Mouse (Mus musculus) T-helper 1 cell (primary cell): ENCODE data around the gene Srpk2.
"Not testable (repeated sequence)": the region's sequence is repeated elsewhere in the genome, so short reads cannot be mapped to it uniquely, and the experiment has no call there.

ENCODE experiments used
- in situ Hi-C: fragments of 300-600 bp; cut with MboI, MseI; formaldehyde crosslinking; loops from one replicate; pipeline ENCODE4 v1.15.1; 2025; ENCODE audit warnings: high pct_unique_total_duplicates

Gene Srpk2

DNA sequence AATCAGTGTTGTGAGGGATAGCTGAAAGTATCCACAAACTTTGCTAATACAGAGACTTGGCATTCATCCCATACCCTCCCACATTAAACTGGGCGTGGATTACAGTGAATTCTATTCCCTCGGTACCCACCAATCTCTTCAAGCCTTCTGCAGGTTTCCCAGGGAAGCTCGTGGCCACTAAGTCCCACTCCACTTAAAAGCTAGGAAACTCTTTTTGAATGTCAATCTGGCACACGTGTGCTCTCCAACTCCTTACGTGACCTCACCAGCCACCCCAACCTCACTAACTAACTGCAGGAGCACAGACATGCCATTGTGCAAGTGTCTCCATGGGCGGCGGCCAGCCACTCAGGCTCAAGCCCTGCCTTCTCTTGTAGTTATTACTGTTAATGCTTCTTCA is 12.3 kb downstream of the Srpk2 start:
- in situ Hi-C loops, result no loop called here

DNA sequence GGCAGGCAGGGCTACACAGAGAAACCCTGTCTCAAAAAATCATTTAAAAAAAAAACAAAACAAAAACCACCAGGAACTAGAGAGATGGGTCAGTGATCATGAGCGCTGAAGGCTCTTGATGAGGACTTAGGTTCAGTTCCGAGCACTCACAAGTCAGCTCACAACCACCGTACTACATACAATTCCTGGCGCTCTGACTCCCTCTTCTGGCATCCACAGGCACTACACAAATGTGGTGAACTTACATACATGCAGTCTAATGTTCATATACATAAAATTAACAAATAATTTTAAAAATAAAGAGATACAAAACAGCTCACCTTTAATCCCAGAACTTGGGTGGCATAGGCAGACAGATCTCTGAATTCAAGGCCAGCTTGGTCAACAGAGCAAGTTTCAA is 13.5 kb downstream of the Srpk2 start:
- in situ Hi-C loops, result no loop called here

DNA sequence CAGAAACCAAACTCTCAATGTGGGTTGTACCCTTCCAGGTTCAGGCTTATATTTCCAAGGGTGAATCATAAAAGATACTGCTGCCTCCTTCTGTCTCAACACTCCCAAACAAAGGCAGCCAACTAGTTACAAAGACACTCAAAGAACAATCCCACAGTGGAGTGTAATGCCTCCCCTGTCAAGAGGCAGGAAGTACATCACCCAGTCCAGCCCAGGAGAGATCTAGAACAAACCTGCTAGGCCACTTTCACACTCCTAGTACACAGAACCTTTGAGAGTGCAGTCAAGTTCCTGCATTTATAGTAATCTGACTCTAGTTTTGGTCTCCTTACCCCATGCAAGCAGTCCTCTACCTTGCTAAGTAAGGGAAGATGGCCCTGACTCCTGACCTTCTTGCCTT is 18.5 kb downstream of the Srpk2 start:
- in situ Hi-C loops, result no loop called here

DNA sequence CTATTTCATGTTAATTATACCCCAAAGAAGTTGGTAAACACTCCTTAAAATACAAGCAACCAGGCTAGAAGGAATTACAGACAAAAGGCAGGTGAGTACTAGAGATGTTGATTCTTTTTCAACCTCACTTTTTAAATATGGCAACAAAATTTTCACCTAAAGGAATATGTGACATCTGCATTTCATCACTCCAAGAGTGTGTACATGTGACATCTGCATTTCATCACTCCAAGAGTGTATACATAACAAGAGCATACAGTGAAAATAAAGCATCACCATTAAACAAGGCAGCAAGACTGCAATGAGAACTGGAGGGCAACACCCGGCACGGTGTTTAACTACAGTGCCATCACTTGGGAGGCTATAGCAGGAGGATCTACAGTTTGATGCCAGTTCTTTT is 23.2 kb downstream of the Srpk2 start:
- in situ Hi-C loops, result no loop called here

DNA sequence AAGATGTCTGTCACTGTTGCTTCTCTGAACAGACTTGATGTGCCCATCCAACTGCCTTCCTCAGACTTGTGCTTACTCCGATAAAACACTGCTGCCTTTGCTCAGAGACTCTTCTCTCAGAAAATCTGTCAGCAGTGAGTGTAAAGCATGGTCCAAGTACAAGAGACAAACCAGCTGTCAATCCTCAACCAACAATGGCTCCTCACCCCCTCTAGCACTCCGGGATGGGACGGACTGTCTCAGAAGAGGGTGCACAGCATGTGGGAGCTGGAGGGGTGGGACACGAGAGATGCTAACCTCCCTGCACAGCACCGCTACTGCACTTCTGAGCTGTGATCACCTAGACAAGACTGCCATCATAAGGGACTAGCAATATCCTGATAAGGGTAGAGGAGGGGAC is 26.4 kb downstream of the Srpk2 start:
- in situ Hi-C loops, result no loop called here

DNA sequence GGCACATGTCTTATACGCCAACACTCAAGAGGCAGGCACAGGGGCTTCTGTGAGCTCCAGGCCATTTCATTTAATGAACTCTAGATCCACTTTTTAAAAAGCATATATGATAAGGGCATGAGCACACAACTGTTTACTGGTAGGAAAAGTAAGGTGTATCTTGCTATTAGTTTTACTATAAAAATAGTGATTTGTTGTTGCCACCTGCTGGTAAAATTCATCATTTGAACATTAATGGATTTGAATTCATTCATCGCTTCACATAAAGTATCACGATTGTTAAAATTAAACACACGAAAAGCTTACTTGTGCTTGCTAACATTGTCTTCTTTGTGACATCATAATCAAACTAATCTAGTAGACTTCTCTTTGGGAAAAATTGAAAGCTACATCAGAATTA is 27.8 kb downstream of the Srpk2 start:
- in situ Hi-C loops, result no loop called here

DNA sequence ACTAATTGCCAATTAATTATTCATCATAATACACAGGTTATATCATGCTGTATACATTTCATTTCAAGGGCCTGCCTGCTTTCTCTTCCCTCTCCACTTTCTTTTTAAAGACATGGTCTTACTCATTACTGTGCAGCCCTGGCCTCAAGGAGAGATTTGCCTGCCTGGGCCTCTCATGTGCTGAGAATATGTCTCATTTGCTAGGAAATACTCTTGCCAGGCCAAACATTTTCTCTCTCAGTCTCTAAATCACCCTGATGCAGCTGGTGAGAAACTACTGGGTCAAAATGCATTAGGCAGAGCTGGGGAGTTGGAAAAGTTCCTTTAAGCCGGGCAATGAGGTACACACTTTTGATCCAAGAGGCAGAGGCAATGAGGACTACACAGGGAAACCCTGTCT is 29.4 kb downstream of the Srpk2 start:
- in situ Hi-C loops, result no loop called here

DNA sequence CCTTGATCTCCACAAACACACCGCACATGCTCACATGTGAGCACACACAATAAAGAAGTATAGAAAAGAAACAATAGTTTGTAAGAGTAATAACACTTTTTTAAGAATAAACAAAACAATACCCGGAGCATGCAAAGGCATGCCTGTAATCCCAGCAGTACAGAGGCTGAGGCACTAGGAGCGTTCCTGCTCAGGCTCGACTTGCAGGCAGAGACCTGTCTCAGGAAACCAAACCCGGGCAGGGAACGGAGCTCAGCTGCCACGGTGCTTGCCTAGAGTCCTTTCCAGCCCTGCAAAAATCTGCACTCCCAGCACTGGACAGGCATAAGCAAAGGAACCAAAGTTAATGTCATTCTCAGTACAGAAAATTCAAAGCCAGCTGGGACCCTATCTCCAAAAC is 32.1 kb downstream of the Srpk2 start:
- in situ Hi-C loops, result no loop called here

DNA sequence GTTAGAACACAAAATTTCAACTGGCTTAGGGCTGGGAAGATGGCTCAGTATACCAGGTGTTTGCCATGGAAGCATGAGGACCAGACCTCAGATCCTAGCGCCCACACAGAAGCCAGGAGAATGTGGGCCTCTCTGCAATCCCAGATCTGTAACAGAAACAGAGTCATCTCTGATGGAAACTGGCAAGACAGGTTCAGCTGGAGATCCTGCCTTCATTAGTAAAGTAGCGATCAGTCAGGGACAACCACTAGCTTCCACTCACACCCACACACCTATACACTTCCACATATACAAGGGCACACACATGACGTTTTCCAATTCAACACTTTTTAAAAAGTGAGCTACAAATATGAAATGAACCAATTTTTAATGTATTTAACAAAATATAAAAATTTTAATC is 32.6 kb downstream of the Srpk2 start:
- in situ Hi-C loops, result no loop called here

DNA sequence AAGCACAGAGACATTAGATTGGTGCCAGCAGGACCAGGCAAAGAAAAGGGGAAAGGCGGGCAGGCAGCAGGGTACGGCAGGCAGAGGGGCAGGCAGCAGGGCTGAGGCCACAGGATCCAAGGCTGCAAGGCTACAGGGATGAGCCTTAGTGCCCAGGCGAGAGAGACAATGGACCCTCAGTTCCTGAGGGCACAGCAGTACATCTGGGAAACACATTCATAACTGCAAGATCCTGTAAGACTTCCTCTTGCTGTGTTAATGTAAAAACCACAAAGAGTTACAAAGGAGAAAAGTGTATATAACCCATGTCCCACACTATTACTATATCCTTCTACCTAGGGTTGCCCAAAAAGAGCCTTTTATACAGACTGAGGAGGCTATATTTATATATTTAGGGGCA is 33.9 kb downstream of the Srpk2 start:
- in situ Hi-C loops, result no loop called here

DNA sequence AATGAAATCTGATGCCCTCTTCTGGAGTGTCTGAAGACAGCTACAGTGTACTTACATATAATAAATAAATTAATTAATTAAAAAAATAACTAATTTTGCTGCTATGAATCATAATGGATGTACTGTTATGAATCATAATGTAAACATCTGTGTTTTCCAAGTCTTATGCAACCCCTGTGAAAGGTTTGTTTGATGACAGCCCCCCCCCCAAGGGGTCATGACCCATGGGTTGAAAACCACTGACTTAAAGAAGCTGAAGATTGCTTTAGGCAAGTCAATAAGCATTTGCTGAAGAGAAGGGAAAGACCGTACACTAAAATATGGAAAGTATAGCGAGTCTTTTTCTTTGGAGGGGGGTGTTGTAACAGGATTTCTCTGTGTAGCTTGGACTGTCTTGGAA is 35.2 kb downstream of the Srpk2 start:
- in situ Hi-C loops, result no loop called here

DNA sequence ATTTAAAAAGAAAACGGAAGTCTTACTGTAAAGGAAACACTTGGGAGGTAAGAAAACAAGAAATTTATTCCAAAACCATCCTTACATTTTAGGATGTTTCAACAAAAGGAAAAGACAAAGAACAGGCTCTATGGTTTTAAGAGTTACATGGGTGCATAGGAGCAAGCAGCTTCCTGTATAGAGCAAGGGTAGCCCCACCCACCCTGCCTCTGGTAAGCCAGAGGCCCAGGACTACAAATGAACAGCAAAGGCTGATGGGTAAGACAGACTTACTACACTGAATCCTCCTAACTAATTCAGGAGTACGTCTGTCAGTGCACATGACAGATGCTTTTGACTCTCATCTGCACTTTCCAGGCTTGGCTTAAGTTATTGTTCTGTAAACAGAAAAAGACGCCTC is 38.7 kb downstream of the Srpk2 start:
- in situ Hi-C loops, result no loop called here

DNA sequence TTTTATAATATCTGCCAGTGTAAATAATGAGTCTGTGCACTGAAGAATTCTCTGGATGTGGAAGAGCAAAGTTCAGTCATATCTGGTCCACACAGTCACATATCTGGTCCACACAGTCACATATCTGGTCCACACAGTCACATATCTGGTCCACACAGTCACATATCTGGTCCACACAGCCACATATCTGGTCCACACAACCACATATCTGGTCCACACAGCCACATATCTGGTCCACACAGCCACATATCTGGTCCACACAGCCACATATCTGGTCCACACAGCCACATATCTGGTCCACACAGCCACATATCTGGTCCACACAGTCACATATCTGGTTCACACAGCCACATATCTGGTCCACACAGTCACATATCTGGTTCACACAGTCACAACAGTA is 45.2 kb downstream of the Srpk2 start:
- in situ Hi-C loops, result not testable (repeated sequence)

DNA sequence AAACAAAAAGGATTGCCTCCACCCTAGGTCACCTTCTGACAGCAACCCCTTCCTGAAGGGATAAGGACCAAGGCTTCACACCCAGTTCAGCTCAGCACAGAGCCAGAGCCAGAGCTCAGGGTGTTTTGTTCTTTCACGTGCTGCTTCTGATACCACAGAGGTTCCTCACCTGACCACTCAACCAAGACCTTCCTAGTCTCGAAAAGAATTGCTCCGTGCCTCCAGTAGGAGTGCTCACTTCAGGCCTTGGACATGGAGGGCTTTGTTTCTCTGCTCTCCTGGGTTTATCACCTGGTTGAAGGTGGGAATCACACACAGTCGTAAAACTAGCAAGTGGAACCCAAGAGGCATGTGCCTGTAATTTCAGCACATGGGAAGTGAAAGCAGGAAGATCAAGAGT is 46.4 kb downstream of the Srpk2 start:
- in situ Hi-C loops, result no loop called here

DNA sequence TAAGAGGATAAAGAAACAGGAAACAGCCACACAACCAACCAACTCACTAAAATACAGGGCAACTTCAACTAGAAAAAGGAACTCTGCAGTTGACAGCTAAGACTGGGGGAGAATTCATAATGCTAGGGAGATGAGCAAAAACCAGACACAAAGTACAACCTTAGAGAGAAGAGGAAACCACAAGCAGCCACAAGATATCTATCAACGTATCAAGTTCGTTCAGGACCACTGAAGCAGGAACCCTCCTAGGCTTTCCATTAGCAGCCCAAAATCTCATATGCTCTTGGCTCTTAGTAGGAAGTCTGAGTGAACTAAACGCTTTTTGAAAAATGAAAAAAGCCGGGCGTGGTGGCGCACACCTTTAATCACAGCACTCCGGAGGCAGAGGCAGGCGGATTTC is 47.1 kb downstream of the Srpk2 start:
- in situ Hi-C loops, result no loop called here

DNA sequence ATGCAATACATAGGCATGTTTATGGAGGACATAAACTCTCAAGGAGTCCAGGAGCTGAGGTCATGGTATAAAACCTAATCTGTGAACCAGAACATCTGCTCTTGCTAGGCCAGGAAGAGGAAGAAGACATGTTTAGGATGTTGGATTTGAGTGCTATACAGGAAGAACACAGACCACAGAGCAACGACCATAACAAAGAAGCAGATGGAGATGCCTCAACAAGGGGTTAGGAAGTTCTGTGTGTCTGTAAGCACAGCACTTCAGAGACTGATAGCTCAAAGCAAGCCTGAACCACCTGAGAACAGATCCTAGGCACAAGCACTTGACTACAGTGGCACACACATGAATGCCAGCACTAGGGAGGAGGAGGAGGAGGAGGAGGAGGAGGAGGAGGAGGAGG is 52.9 kb downstream of the Srpk2 start:
- in situ Hi-C loops, result no loop called here

DNA sequence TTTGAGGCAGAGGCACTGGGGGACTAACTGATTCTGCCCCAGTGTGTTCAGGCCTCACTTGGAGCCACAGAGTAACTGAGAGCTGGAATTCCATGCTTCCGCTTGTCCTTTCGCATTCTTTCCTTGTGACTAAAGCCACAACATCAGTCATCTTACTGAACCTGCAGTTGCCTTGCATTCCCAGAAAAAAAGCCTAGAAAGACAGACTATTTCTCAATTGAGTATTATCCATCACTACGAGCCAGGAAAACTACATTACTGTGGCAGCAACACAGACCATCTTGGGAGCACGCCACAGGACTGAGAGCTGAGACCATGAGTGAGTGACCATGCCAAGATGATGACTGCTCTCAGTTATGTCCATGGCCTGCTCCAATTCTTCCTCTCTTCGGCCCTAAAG is 57.2 kb downstream of the Srpk2 start:
- in situ Hi-C loops, result no loop called here

DNA sequence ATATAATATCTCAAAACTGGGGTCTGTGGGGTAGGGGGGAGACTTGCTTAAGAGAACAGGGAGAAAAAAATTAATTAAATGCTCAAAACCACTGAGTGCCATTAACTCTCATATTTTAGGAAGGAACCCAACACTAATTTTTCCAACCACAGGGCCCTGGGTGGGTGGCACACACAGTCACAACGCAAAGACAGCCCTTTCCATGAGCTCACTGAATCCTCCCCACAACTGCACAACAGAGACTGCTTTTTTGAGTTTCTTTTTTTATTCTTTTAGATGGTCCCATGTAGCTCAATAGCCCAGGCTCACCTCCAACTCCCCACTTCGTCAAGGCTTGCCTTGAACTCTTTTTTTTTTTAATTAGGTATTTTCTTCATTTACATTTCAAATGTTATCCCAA is 58.2 kb downstream of the Srpk2 start:
- in situ Hi-C loops, result no loop called here

DNA sequence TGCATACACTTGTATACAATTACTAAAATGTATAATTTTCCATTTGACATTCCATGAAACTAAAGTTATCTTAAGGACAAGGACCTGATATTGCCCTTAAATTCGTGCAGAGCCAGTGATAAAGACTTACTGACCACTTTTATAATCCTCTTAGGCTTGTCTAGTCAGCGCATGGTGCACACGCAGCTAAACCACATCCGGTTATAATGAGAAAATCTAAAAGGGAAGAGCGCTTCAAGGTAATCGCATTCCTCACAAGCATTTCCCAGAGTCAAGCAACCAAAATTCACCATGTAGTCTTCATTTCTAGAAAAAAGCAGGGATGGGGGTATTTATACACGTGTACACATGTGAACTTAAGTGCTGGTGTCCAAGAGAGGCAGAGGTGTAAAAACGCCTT is 63.8 kb downstream of the Srpk2 start:
- in situ Hi-C loops, result no loop called here

DNA sequence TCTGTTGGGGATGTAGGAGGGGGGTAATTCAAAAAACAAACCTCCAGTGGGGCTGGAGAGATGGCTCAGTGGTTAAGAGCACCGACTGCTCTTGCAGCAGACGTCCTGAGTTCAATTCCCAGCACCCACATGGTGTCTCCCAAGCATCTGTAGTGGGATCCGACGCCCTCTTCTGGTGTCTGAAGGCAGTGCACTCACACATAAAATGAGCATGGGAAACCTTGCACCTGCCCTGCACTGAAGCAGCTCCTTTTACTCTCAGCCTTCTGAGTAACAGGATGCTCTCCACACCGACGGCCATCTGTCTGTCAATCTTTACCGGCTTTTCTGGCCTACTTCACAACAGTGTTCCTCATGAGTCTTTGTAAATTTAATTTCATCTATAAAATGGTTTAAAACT is 65.8 kb downstream of the Srpk2 start:
- in situ Hi-C loops, result no loop called here

DNA sequence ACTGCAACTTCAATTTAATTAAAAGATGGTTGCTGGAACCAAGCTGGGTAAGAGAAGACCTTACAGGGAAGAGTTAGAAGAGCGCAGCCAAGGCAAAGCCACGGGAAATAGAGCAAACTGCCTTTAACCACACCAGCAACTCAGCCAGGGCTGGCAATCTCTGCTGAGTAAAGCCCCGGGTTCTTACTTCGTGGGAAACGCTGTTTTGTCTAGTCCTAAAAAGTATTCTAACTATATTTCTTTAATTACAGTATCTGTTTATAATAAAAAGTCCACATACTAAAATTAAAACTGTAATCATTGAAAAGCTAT is 67.4 kb downstream of the Srpk2 start:
- in situ Hi-C loops, result no loop called here

DNA sequence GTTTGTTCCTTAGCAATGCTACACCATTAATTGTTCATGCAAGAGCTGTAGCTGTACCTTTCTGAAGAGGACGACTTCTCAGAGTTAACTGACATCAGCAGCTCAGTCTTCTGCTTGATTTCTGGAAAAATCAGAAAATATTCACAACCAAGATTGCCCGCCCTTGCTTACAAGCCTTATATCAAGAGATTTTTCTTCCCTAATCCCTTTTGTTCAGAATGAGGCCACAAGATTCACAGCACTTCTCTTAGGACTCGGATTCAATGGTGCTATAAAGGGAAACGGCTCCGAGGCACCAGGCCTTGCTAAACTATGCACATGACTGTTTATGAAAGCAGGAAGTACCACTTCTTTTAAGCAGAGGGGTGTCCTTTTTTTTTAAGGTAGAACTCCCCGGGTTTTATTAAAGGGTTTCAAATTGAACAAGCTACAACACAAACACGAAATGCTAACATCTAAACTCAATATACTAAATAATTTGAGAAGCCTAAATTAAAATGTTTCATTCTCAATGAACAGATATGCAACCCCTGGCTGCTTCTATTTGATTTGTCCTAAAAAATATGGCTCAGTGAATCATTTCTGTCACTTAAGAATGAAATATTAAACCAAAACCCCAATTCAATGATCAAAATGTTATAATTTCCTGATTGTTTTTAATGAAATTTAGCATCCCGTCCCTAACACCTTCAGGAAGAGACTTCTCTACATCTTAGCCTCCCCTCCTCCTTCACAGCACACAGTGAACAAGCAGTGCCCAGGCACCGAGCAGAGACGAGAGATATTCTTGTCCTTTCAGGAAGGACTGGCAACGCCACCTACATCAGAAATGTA is 67.9 kb downstream of the Srpk2 start:
- in situ Hi-C loops, result no loop called here

DNA sequence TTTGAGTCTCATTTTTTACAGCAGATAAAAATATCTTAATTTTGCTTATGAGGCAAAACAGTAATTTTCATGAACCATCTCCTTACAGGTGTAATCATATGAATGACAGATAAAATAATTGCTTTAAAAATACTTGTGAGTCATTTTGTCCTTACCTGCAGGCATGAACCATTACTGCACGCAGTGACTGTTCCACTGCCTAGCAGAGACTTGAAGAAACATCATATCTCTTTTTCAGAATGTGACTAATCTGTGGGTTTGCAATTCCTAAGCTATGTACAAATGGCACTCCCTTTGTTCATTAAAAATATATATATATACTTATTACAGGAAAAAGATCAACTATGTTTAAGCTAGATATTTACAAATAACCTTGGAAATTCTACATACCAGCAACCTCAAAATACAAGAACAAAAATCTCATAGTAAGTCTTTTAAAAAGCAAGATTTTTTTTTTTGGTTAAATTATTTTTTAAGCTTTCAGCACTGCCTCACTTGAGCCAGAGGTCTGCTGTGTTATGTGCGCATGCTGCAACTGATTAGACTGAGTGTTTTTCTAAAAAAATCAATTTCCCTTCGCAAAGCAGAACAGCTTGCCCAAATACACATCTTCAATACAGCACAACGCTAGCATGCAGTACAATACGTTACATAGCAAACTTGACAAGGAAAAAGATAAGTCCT is 68.7 kb downstream of the Srpk2 start:
- in situ Hi-C loops, result no loop called here

DNA sequence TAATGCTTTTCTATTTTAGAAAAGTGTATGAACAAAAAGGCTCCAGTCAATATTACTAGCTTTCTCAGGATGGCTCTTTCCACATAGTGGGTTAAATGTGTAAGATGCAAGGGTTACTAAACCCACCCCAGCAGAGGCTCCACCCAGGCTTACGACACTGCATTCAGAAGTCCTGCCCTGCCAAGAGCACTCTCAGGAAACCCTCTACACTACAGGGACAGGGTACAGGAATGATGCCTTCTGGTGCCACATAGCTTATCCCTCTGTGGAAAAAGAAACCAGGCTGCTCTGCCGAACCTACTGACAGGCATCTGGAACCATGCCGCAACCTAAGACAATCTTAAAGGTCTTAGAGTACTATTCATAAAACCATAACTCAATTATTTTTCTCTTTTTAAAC is 71.6 kb downstream of the Srpk2 start:
- in situ Hi-C loops, result no loop called here
